Mouse (Mus musculus) cortical plate, adult 2 months (tissue): Measurements from ENCODE around the gene Arhgef7. TPM values are rescaled to one million over a fixed set of nuclear protein-coding genes. Genes with fewer than 3 reads are reported as not detected.
A peak's percentile ranks its signal among the peaks of the same experiment; 100 is the strongest.

Experiments used
- H3K27ac ChIP-seq: fragments of 200-500 bp; 2 replicates; pipeline ENCODE4 v1.5.1; 2012; ENCODE audit warnings: low read length, control low read depth, inconsistent platforms; ENCODE audit not compliant: insufficient read depth
- H3K4me1 ChIP-seq: fragments of 200-500 bp; 2 replicates; pipeline ENCODE4 v1.6.1; 2011; ENCODE audit warnings: low read length; ENCODE audit not compliant: control insufficient read depth, insufficient read depth
- H3K4me3 ChIP-seq: fragments of 200-500 bp; 2 replicates; pipeline ENCODE4 v1.5.1; 2011; ENCODE audit warnings: mild to moderate bottlenecking, low read length, control low read depth; ENCODE audit not compliant: insufficient read depth
- CTCF ChIP-seq: fragments of 200-500 bp; IDR thresholded peaks from 2 replicates; pipeline ENCODE4 v1.5.1; 2011; ENCODE audit warnings: mild to moderate bottlenecking, control low read depth, low read length; ENCODE audit not compliant: insufficient read depth; ENCODE audit errors: extremely low read depth
- POLR2A ChIP-seq: fragments of 200-500 bp; IDR thresholded peaks from 2 replicates; pipeline ENCODE4 v1.6.1; 2011; ENCODE audit warnings: mild to moderate bottlenecking, low read length, control low read depth; ENCODE audit not compliant: insufficient read depth; ENCODE audit errors: extremely low read depth
- polyA plus RNA-seq: library from polyadenylated mRNA; depleted of rRNA; stranded (reverse); fragments of >200 nt; gene quantifications from 2 replicates; pipeline ENCODE4 v1.2.3, GENCODE M21; 2012

Arhgef7 gene
- polyA plus RNA-seq, 1 experiment, result 71.1 TPM

DNA sequence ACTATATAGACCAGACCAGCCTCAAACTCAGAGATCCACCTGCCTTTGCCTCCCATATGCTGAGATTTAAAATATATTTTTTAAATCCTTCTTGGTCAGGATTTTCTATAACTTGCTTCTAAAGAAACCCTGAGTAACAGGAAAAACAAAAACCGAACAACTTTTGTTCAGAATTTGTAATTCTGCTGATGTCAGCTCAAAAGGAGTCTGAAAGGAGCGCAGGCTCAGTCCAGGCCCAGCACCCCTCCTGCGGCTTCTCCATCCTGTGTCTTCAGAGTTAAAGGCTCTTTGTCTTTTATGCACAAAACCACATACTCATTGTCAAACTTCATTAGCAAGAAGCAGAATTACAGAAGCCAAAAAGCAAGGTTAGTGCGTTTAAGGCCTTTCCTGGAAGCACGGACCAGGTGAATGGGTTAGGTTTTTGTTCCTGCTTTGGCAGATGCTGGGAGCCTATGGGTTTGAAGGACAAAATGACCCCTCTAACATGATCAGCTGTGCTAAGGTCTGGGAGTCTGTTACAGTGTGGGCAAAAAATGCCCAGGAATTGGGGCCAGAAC, 28.0 kb upstream of the Arhgef7 start:
- Histone ChIP-seq H3K4me3 (no peak overlapping the region), H3K27ac (no peak overlapping the region), H3K4me1 (no peaks in the 10 kb centered on the region)
- TF ChIP-seq CTCF, result no peak
- no peak for TF ChIP-seq POLR2A

DNA sequence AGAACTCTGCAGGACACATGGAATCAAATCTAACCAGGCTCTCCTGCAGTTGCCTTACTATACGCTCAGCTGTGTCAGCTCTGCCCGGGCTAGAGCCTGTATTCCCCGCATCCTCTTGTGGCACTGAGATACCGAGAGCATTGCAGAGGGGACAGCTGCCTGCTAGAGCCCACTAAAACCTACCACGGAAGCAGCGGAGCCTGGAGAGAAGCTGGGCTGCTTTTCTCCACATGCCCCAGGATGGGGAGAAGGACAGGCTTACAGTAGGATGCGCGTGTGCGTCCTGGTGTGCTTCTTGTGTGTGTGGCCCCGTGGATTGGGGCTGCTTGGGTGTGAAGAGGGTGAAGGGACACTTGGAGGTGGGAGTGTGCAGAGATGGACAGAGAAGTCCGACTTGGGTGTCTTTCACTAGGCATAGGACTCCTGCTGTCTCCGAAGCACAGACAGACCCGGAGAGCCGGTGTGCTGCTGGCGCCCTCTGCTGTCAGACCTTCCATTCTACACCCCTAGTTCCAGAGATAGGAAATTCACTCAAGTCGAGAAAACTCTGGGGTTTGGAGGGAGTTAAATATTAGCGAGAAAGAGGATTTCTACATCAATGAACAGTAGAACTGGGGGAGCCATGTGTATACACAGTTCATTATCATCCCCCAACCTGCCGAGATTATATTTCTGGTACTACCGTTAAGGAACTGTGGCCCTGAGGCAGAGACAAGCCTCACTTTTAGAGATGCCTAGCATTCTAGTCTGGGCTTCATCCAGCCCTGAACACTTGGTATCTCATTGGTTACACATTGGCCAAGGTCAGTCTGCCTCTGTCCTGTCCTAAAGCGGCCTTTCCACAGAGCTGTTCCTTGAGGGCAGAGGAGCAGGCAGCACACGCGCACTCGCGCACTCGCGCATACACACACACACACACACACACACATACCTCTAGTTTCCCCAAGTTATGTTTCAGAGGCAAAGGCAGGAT, 27.2 kb upstream of the Arhgef7 start:
- H3K4me3 ChIP-seq, result no peak overlapping the region
- peak; percentile 92 for TF ChIP-seq CTCF
- no peak for TF ChIP-seq POLR2A
- H3K27ac ChIP-seq, result no peak overlapping the region
- H3K4me1 ChIP-seq, result no peaks in the 10 kb centered on the region

DNA sequence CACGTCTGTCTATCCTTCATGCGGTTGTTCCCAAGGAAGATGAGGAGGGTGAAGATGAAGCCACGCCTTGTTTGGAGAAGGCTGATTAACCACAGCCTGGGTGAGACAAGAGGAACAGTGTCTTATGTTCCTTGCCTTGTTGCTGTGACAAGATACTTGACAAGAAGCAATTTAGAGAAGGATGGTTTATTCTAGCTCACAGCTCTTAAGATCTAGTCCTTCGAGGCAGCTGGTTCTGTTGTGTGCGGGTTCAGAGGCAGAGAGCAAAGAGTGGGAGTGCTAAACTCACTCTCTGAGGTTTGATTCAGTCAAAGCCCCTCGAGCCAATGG, 26.5 kb upstream of the Arhgef7 start, which contains the start of gene 1700016D06Rik:
TSS of gene 1700016D06Rik (minus strand) at position 31 of the 330 bp plus-strand sequence.
- TF ChIP-seq CTCF, result no peak
- no peak for TF ChIP-seq POLR2A
- no peaks in the 10 kb centered on the region for H3K4me1 ChIP-seq
- no peak within 1 kb of the TSS for H3K4me3 ChIP-seq
- H3K27ac ChIP-seq, result no peak within 1 kb of the TSS

- H3K4me1 ChIP-seq, result no peaks in the 10 kb centered on the region
- no peak overlapping the region for H3K4me3 ChIP-seq
- TF ChIP-seq CTCF, result no peak
- no peak for TF ChIP-seq POLR2A
- H3K27ac ChIP-seq, result no peak overlapping the region
Observed at GRCm38 (mm10) chr8:11701428-11701827, 26.1 kb upstream of the Arhgef7 start.

DNA sequence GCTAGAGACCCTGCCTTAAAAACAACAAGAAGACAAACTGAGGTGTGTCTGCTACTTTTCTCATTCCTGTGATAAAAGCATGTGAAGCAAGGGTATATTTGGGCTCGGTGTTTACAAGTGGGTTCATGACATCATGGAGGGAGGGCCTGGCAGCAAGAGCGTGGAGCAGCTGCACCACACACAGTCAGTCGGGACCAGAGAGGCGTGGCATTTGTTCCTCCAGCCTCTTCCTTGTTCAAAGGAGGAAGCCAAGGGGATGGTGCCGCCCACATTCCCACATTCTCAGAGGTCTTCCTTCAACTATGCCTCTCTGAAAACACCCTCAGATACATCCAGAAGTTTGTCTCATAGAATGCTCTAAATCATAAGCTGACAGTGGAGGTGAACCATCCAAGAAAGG, 23.7 kb upstream of the Arhgef7 start:
- H3K27ac ChIP-seq, result no peak overlapping the region
- no peak overlapping the region for H3K4me3 ChIP-seq
- no peaks in the 10 kb centered on the region for H3K4me1 ChIP-seq
- TF ChIP-seq POLR2A (no peak), CTCF (no peak)

DNA sequence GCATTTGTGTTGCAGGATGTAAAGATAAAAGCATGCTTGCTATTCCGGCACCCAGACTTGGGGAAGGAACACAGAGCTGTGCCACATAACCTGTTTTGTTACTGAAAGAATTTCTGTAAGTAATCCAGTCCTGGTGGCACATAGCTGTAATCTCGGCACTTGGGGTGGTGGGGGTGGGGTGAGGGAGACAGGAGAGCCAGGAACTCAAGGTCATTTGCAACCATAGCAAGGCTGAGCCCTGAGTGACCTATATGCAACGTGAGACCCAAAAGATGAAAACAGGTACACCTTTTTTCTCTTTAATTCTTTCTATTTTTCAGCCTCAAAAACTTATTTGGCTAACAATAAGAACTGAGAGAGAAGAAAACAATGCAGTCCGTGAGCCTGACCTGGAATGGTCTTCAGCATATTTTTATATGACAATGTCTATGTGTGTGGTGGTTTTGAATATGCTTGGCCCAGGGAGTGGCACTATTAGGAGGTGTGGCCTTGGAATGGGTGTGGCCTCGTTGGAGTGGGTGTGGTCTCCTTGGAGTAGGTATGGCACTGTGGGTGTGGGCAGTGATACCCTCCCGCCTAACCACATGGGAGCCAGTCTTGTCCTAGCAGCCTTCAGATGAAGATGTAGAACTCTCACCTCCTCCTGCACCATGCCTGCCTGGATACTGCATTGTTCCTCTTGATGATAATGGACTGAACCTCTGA, 22.7 kb upstream of the Arhgef7 start:
- Histone ChIP-seq H3K4me1 (no peaks in the 10 kb centered on the region), H3K4me3 (no peak overlapping the region), H3K27ac (no peak overlapping the region)
- no peak for TF ChIP-seq POLR2A

DNA sequence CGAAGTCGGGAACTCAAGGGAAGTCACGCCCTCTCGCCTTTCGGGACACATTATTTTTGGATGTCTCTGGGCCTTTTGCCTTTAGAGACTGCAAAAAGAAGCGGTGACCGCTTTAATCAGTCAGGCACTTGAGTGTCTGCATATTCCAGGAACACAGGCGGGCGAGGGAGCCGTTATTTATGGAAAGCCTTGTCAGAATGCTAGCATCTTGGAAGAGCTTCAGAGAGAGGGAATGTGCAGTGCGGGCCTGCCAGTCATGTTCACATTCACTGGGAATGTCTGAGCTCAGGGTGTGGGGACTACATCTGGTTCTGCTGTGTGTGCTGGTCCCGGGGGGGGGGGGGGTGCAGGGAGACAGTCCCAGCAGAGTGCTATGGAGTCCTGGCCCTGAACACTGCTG, 21.7 kb upstream of the Arhgef7 start:
- Histone ChIP-seq H3K4me1 (no peaks in the 10 kb centered on the region), H3K27ac (no peak overlapping the region), H3K4me3 (no peak overlapping the region)
- TF ChIP-seq POLR2A (no peak), CTCF (no peak)

DNA sequence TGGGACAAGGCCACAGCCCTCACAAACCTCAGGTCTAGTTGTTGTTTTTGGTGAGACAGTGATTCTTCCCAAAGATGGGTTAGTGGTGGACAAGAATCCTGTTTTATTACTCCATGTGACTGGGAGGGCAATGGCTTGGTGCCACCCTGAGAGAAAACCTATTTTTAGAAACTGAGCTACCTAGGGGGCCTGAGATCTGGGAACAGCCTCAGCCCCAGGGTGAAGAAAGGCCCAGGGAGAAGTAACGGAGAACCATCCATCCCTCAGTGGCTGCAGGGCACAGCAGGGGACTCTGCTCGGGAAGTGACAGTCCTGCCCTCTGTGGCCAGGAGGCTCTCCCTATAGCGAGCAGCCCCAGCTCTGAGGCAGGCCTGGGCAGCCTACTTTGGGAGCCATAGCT, 19.8 kb upstream of the Arhgef7 start:
- no peak overlapping the region for H3K27ac ChIP-seq
- TF ChIP-seq CTCF (no peak), POLR2A (no peak)

DNA sequence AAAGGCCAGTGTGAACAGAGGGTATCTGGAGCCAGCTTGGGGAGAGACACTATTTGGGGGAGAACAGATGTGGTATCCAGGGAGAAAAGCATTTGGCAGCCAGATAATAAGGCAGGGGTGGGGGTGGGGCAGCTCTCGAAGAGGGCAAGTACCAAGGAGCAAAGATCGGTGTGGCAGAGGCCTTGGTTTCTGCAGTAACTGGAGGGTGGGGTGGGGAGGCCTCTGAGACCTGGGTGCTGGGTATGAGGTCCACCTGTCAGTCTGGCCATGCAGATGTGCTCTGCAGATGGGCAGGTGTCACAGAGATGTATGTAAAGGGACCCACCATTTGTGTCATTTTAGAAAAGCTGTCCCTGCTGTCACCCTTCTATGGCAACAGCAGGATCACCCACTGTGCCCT, 18.7 kb upstream of the Arhgef7 start:
- no peak for TF ChIP-seq CTCF
- TF ChIP-seq POLR2A, result no peak
- Histone ChIP-seq H3K4me3 (no peak overlapping the region), H3K27ac (no peak overlapping the region), H3K4me1 (no peaks in the 10 kb centered on the region)

More for the DNA sequence above, 19.8 kb upstream of the Arhgef7 start:
- Histone ChIP-seq H3K4me3 (no peak overlapping the region), H3K4me1 (no peaks in the 10 kb centered on the region)

DNA sequence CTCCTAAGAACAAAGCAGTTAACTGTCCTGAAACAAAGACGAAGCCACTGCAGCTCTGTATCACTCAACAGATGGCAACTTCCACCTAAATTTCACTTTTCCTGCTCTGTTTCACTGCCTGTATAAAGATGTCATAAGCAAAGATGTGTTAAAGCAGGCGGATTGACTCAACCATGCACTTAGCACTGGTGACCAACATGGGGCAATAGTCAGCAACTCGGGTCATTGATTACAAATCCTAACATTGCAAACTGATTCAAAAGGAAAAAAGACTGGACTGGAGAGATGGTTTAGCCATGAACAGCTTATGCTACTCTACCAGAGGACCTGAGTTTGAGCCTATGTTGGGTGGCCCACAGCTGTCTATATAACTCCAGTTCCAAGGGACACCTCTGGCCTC, 18.0 kb upstream of the Arhgef7 start:
- H3K27ac ChIP-seq, result no peak overlapping the region
- no peak for TF ChIP-seq CTCF
- TF ChIP-seq POLR2A, result no peak
- H3K4me3 ChIP-seq, result no peak overlapping the region
- H3K4me1 ChIP-seq, result no peaks in the 10 kb centered on the region
